Mouse (Mus musculus) cerebellum, adult 2 months (tissue): Measurements from ENCODE around the gene Bhlhe40. TPM values are rescaled to one million over a fixed set of nuclear protein-coding genes. Genes with fewer than 3 reads are reported as not detected.

Experiments used
- DNase-seq, 2 experiments: peaks; one replicate each; pipeline ENCODE4 v3.0.0; 2021
- H3K27ac ChIP-seq: fragments of 200-500 bp; 2 replicates; pipeline ENCODE4 v1.5.1; 2012; ENCODE audit warnings: low read length, control low read depth, inconsistent platforms; ENCODE audit not compliant: insufficient read depth
- H3K27me3 ChIP-seq: fragments of 200-500 bp; 2 replicates; pipeline ENCODE4 v1.6.1; 2012; ENCODE audit warnings: inconsistent platforms, mild to moderate bottlenecking, low read length, moderate library complexity; ENCODE audit not compliant: control insufficient read depth, insufficient read depth
- H3K4me1 ChIP-seq: fragments of 200-500 bp; 2 replicates; pipeline ENCODE4 v1.6.1; 2011; ENCODE audit warnings: low read length; ENCODE audit not compliant: control insufficient read depth, insufficient read depth
- H3K4me3 ChIP-seq: fragments of 200-500 bp; replicated peaks from 2 replicates; pipeline ENCODE3; 2011; ENCODE audit warnings: mild to moderate bottlenecking, low read depth, low read length, control low read depth; ENCODE audit not compliant: insufficient read depth
- CTCF ChIP-seq: fragments of 200-500 bp; IDR thresholded peaks from 2 replicates; pipeline ENCODE4 v1.5.1; 2011; ENCODE audit warnings: low read depth, mild to moderate bottlenecking, control low read depth, low read length, moderate library complexity, borderline replicate concordance; ENCODE audit not compliant: insufficient read depth
- POLR2A ChIP-seq: fragments of 200-500 bp; IDR thresholded peaks from 2 replicates; pipeline ENCODE4 v1.6.1; 2011; ENCODE audit warnings: low read length, control low read depth, borderline replicate concordance; ENCODE audit not compliant: insufficient read depth
- WGBS: fragments of 180-500 bp; shearing (Covaris S2); methylation state at CpG from one replicate; pipeline ENCODE4 v1.1.7; 2018; 5-methylcytosine and 5-hydroxymethylcytosine counted together
- polyA plus RNA-seq: library from polyadenylated mRNA; depleted of rRNA; stranded (reverse); fragments of >200 nt; gene quantifications from 2 replicates; pipeline ENCODE4 v1.2.3, GENCODE M21; 2012; rRNA removed

Gene Bhlhe40
- polyA plus RNA-seq, 1 experiment, result 44.3 TPM

DNA sequence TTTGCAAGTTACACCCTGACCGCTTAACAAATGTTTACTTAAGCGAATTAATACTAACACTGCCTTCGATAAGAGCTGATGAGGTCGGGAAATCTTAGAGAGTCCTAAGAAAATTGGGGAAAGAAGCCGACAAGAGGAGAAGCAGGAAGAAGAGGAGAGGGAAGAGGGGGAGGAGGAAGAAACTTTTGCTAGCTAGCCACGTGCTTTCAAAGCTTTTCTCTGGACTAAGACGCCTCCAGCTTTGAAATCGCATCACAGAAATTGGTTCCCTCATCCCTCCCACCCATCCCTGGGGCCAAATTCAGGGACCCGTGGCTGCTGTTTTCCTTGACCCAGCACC lies 48.7 kb downstream of the Bhlhe40 start:
- 30% methylated on average over 9 of the region's 9 CpGs for WGBS
- no peak for DNase-seq

DNA sequence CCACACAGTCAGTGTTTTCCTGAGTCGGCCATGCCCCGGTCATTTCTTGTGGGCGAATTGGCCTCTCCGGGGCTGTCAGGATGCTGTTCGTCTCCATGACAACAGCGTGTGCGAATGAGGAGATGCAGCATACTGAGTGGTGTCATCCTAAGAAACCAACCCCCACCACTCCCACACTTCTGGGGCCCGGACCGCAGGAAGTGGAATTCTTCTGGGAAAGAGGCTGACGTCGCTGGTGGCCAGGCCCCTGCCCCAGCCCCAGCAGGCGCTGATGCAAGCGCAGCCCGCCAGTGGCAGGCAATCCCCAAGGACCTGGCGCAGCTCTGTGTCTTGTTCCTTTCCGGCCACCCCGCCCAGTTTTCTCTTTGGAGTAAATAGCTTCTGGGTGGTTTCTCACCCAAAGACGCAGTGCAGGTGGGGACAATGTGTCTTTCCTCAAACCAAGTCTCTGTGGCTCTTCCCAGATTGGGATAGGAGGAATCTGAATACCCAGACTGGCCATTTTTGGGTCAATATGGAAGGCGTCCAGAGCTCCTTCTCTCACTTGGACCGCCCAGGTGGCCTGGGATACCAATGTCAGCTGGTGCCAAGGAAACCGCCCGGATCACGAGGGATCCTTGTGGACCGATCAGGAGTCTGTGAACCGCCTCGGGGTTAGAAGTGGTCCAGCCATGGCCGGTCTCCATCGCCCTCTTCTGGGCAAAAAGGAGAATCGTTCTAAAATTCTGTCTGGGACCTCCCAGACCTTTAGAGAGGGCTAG lies 49.2 kb downstream of the Bhlhe40 start:
- under 1% methylated on average over 29 of the region's 29 CpGs for WGBS
- TF ChIP-seq POLR2A, result no peak
- TF ChIP-seq CTCF, result peak; percentile 86
- peaks cover 3% of the 10 kb centered on the region; the same call in 1 of the 2 replicates for H3K4me1 ChIP-seq
- peak overlapping the region; percentile 36 for H3K4me3 ChIP-seq
- H3K27ac ChIP-seq, result peak overlapping the region; percentile 67
- H3K27me3 ChIP-seq, result no peaks in the 10 kb centered on the region
- DNase-seq, result peak; percentile 86 to 89

More for the DNA sequence above, 48.7 kb downstream of the Bhlhe40 start:
- H3K4me3 ChIP-seq, result peak overlapping the region; percentile 36
- TF ChIP-seq POLR2A, result no peak
- no peak for TF ChIP-seq CTCF
- no peak overlapping the region for H3K27ac ChIP-seq
- H3K27me3 ChIP-seq, result no peaks in the 10 kb centered on the region
- peaks cover 3% of the 10 kb centered on the region; the same call in 1 of the 2 replicates for H3K4me1 ChIP-seq

DNA sequence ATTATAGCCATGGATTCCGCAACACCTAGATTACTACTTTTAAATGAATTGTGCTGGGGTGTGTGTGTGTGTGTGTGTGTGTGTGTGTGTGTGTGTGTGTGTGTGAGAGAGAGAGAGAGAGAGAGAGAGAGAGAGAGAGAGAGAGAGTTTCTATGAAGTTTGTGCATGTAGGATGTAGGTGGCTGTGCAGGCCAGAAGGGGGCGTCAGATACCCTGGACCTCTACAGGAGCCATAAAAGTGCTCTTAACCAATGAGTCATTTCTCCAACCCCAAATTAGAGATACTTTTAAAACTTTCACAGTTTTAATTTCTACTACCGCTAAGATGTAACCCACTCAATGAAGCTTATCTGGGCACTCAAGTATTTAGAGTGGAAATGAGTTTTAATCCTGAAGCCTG lies 50.2 kb downstream of the Bhlhe40 start:
- Histone ChIP-seq H3K27ac (no peak overlapping the region), H3K27me3 (no peaks in the 10 kb centered on the region), H3K4me3 (no peak overlapping the region), H3K4me1 (peaks cover 3% of the 10 kb centered on the region; the same call in 1 of the 2 replicates)
- TF ChIP-seq POLR2A (no peak), CTCF (no peak)
- 79% methylated on average over 3 of the region's 3 CpGs for WGBS
- DNase-seq, result no peak

DNA sequence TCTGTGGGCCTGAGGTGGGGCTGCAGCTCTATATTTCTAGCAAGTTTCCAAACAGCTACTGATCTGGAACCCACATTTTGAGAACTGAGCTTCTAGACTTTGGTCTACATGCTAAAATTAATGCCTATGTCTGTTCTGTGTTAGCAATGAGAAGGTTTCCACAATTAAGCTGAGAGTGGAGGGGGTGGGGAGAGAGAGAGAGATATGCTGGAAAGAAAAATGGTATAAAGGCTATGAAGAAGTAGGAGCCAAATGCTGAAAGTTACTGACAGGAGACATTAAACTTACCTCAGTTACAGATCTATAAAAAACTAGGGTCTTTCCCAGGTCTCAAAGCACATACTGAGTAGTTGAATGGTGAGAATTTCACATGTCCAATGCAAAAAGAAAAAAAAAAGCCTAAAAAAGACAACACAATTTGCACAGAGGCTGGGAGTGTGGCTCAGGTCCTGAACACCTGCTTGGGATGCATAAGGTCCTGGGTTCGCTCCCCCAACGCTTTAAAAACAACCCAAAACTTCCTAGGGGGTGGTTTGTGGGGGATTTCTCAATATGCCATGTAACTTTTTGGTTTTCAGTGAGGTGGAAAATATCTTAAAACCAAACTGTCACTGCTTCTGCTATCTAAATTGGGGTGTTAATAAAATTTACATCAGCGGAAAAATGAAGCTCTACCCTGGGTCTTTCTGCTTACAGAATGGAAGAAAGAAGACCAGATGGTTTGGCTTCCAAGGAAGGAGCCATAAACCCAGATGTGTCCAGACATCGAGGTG lies 50.9 kb downstream of the Bhlhe40 start:
- no peak for TF ChIP-seq POLR2A
- no peak for TF ChIP-seq CTCF
- 63% methylated on average over 4 of the region's 4 CpGs for WGBS
- Histone ChIP-seq H3K27ac (no peak overlapping the region), H3K4me1 (peaks cover 3% of the 10 kb centered on the region; the same call in 1 of the 2 replicates), H3K4me3 (no peak overlapping the region), H3K27me3 (no peaks in the 10 kb centered on the region)
- DNase-seq, result no peak

DNA sequence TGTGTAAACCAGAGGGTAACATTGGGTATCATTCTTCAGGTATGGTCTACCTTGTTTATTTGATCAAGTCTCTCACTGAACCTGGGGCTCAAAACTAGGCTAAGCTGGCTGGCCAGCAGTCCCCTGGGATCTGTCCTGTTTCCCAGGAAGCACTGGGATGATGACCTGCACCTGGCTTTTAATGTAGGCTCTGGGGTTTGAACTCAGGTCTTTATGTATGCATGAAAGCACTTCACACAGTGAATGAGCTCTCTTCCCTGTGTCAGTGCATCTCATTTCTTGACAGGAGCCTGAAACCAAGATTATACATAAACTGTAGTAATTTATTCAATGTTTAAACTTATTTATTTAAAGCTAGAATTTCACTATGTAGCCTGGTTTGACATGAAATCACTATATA lies 51.7 kb downstream of the Bhlhe40 start:
- no peak for TF ChIP-seq CTCF
- TF ChIP-seq POLR2A, result no peak
- Histone ChIP-seq H3K4me3 (no peak overlapping the region), H3K27ac (no peak overlapping the region), H3K4me1 (peaks cover under 1% of the 10 kb centered on the region; the same call in 1 of the 2 replicates), H3K27me3 (no peaks in the 10 kb centered on the region)
- no peak for DNase-seq

GRCm38 (mm10) chr6:108713175-108713974 lies 52.9 kb downstream of the Bhlhe40 start:
- no peak for DNase-seq
- TF ChIP-seq CTCF (no peak), POLR2A (no peak)
- 72% methylated on average over 7 of the region's 7 CpGs for WGBS
- H3K4me1 ChIP-seq, result no peaks in the 10 kb centered on the region
- H3K27ac ChIP-seq, result no peak overlapping the region
- no peak overlapping the region for H3K4me3 ChIP-seq
- no peaks in the 10 kb centered on the region for H3K27me3 ChIP-seq

Other genes starting within 250 kb of the Bhlhe40 start
- gene Arl8b, start 122.5 kb downstream of the Bhlhe40 start, polyA plus RNA-seq, result 75.4 and 77.9 TPM in 2 replicates
- 9.5 and 10.5 TPM in 2 replicates for gene Edem1, start 168.0 kb downstream of the Bhlhe40 start, polyA plus RNA-seq